Mouse (Mus musculus): ENCODE data around the gene Unc119. TPM values are rescaled to one million over a fixed set of nuclear protein-coding genes. Genes with fewer than 3 reads are reported as not detected.

Unc119 gene
- polyA plus RNA-seq, 2 experiments from 2014 or later: 11.6 to 13.1 TPM

GRCm38 (mm10) chr11:78372610-78373009, 29.3 kb downstream of the Unc119 start:
- no peak for ATAC-seq

- ATAC-seq: no peak
Observed at GRCm38 (mm10) chr11:78374147-78374546, 30.9 kb downstream of the Unc119 start.

GRCm38 (mm10) chr11:78377549-78378159, 34.4 kb downstream of the Unc119 start:
- no peak for ATAC-seq

DNA sequence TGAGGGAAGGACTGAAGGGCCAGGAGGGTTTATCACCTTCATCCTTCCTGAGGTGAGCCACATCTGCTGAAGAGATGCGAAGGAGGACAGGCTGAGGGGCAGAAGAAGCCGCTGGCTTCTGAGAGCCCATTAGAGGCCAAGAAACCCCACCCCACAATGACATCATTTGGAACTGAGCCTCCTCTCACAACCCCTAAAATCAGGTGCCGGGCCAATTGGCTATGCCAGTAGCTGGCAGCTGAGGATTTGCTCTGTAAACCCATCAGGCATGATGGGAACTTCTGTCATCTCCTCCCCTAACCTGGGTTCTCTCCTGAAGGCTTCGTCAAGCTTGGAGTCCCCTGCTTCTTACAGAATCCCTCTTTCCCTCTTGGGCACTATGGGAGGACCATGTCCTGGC, 37.1 kb downstream of the Unc119 start:
- no peak for ATAC-seq

- ATAC-seq: no peak
Observed at GRCm38 (mm10) chr11:78380996-78381395, 37.7 kb downstream of the Unc119 start.

DNA sequence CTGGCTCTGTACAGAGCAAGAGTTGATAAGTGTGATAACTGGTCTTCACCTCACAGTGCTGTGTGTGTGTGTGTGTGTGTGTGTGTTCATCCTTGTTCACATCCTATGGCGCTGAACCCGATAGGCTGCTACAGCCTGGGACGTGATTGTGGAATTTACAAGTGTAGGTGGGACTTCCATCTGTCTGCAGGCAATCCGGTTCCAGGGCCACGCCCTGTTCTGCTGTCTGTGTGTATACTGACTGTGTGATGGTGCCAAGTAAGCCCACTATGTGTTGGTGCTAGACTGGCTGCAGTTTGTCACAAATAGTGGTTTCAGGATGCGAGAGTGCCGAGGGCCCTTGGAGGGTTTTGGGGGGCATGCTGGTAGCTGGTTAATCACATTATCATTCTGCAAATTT, 39.0 kb downstream of the Unc119 start:
- ATAC-seq: no peak

DNA sequence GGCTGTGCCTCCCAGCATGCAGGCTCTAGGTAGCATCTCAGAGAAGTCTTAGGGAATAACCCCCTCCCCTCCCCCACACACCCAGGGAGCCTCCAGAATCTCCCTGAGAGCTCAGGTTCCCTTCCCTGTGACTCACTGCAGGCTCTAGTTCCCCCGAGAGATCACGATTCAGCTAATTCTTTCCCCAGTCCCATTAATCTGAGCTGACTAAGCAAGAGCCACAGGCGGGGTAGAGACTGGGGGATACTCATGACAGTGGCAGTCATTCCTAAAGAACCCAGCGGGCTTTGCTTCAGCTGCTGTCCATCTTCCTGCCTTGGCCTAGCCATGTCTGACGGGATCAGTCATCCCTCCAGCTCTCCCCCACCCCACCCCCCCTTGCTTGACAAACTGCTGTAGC, 39.4 kb downstream of the Unc119 start:
- ATAC-seq: no peak

GRCm38 (mm10) chr11:78385776-78386175, 42.5 kb downstream of the Unc119 start:
- ATAC-seq: no peak

- no peak for ATAC-seq
Observed at GRCm38 (mm10) chr11:78386508-78387043, 43.3 kb downstream of the Unc119 start, which contains the start of gene Foxn1. Gene Foxn1 (minus strand): TSS chr11:78386558.

DNA sequence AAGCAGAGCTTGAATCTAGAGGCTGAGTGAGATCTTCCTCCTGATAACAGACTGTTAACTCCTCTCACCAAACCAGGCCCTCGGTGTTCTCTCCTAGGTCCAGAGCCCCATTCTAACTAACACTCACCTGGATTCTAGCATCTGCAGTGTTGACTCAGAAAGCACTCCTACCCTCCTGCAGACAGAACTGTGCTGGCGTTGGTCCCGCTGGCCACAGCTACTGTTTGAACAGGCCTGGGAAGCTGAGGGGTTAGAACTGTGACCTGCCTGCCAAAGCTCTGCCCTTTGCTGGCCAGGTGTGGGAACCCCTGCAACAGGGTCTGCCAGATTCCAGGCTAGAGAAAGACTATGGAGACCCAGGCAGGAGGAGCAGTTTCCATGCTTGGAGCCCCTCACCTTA, 49.4 kb downstream of the Unc119 start:
- ATAC-seq: no peak

DNA sequence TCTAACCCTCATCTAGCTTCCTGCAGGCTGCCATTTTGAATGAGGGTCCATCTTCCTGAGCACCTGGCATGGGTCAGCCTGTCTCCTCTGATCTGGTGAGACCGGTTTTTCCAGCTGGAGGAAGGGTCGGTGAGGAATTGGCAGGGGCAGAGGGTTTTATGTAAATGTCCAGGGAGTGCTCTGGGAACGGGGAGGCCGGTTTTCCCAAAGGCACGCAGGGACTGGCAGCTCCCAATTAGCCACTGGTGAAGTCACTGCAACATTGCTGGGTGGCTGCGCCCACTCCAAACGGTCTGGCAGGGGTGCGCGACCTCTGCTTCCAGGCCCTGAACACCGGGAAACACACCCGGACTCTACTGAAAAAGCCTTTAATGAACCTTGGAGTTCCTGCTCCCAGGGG, 53.7 kb downstream of the Unc119 start:
- ATAC-seq: no peak

DNA sequence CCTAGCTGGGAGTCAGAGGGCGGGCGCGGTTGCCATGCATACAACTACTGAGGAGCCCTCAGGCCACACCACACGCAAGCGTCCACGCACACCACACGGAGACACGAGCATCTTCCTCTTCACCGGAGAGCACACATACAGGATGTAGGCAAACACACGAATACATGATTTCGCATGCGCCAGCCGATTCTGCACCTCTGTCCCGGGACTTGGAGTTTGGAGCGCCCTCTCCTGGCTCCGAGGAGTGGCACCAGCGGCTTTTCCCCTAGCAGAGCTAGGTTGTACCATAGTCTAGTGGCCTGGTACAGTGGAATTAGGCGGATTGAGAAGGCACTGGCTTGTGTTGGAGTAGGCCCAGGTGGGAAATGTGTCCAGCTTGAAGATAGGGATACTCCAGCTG, 54.1 kb downstream of the Unc119 start:
- ATAC-seq: peak; percentile 60

DNA sequence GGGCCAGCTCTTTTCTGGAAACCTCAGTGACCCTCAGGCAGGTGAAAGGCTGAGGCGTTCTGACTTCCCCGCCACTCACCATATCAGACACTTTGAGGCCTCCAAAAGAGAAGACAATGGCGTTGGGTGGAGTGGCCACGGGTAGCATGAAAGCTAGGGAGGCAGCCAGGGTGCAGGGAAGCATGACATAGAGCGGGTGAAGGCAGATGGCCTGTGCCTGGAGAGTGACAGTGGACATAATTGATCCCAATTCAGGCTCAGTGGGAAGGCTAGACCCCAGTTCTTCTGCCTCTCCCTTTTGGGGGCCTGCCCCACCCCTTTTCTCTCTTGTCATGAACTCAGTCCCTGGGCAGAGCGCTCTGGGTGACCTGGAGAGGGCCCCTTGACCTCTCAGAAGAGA, 54.9 kb downstream of the Unc119 start:
- no peak for ATAC-seq

Other genes starting within 250 kb of the Unc119 start
- 10 to 100 TPM; 11.0 to 14.9 TPM for gene Fam222b, start 248.8 kb upstream of the Unc119 start, polyA plus RNA-seq (2017; shearing (Covaris generic))
- gene Traf4, start 177.9 kb upstream of the Unc119 start, polyA plus RNA-seq (2017; shearing (Covaris generic)): 1 to 10 TPM; 3.3 to 6.7 TPM
- 10 to 100 TPM; 10.4 to 12.2 TPM for gene Nek8, start 166.8 kb upstream of the Unc119 start, polyA plus RNA-seq (2017; shearing (Covaris generic))
- 1 to 10 TPM; 2.9 to 3.6 TPM for gene Tlcd1, start 166.8 kb upstream of the Unc119 start, polyA plus RNA-seq (2017; shearing (Covaris generic))
- gene Rpl23a, start 159.9 kb upstream of the Unc119 start, polyA plus RNA-seq (2017; shearing (Covaris generic)): 1,000 to 10,000 TPM; 3,408 to 3,991 TPM
- not detected for gene Rab34, start 155.1 kb upstream of the Unc119 start, polyA plus RNA-seq (2017; shearing (Covaris generic))
- 1 to 10 TPM; 2.2 to 6.0 TPM for gene Proca1, start 150.1 kb upstream of the Unc119 start, polyA plus RNA-seq (2017; shearing (Covaris generic))
- 100 to 1,000 TPM in 1 of 2 experiments, 10 to 100 TPM in 1; 95.5 to 102 TPM for gene Sdf2, start 97.7 kb upstream of the Unc119 start, polyA plus RNA-seq (2017; shearing (Covaris generic))
- 10 to 100 TPM; 18.2 to 32.4 TPM for gene Supt6, start 97.5 kb upstream of the Unc119 start, polyA plus RNA-seq (2017; shearing (Covaris generic))
- 10 to 100 TPM; 34.2 to 48.1 TPM for gene 2610507B11Rik, start 81.7 kb upstream of the Unc119 start, polyA plus RNA-seq (2017; shearing (Covaris generic))
- gene BC030499, start 52.6 kb upstream of the Unc119 start, polyA plus RNA-seq (2017; shearing (Covaris generic)): under 1 TPM in 1 of 2 experiments, not detected in 1; 0.63 TPM
- gene Spag5, start 42.0 kb upstream of the Unc119 start, polyA plus RNA-seq (2017; shearing (Covaris generic)): 1 to 10 TPM; 2.8 to 4.3 TPM
- 10 to 100 TPM; 10.9 to 14.9 TPM for gene Aldoc, start 20.5 kb upstream of the Unc119 start, polyA plus RNA-seq (2017; shearing (Covaris generic))
- gene Pigs, start 15.1 kb upstream of the Unc119 start, polyA plus RNA-seq (2017; shearing (Covaris generic)): 100 to 1,000 TPM in 1 of 2 experiments, 10 to 100 TPM in 1; 64.1 to 119 TPM
- under 1 TPM in 1 of 2 experiments, not detected in 1; 0.09 TPM for gene Foxn1, start 43.1 kb downstream of the Unc119 start, polyA plus RNA-seq (2017; shearing (Covaris generic))
- not detected for gene Slc13a2, start 78.7 kb downstream of the Unc119 start, polyA plus RNA-seq (2017; shearing (Covaris generic))
- 1 to 10 TPM; 1.6 to 3.5 TPM for gene Slc46a1, start 122.2 kb downstream of the Unc119 start, polyA plus RNA-seq (2017; shearing (Covaris generic))
- gene Sarm1, start 154.3 kb downstream of the Unc119 start, polyA plus RNA-seq (2017; shearing (Covaris generic)): 1 to 10 TPM in 1 of 2 experiments, under 1 TPM in 1; 0.63 to 1.3 TPM
- gene Vtn, start 155.6 kb downstream of the Unc119 start, polyA plus RNA-seq (2017; shearing (Covaris generic)): not detected
- not detected for gene Sebox, start 160.0 kb downstream of the Unc119 start, polyA plus RNA-seq (2017; shearing (Covaris generic))
- gene Tmem199, start 168.7 kb downstream of the Unc119 start, polyA plus RNA-seq (2017; shearing (Covaris generic)): 10 to 100 TPM; 51.4 to 71.8 TPM
- 10 to 100 TPM; 13.9 to 19.9 TPM for gene Poldip2, start 168.7 kb downstream of the Unc119 start, polyA plus RNA-seq (2017; shearing (Covaris generic))
- 10 to 100 TPM; 19.2 to 22.6 TPM for gene Tnfaip1, start 192.8 kb downstream of the Unc119 start, polyA plus RNA-seq (2017; shearing (Covaris generic))
- gene Ift20, start 192.9 kb downstream of the Unc119 start, polyA plus RNA-seq (2017; shearing (Covaris generic)): 100 to 1,000 TPM; 121 to 138 TPM
- gene Tmem97, start 207.3 kb downstream of the Unc119 start, polyA plus RNA-seq (2017; shearing (Covaris generic)): 10 to 100 TPM; 17.4 to 21.3 TPM